Mouse (Mus musculus): ENCODE data around the gene Inha. TPM values are rescaled to one million over a fixed set of nuclear protein-coding genes. Genes with fewer than 3 reads are reported as not detected.

The Inha gene
- polyA plus RNA-seq, 1 experiment from 2014 or later, result 9.9 TPM

DNA sequence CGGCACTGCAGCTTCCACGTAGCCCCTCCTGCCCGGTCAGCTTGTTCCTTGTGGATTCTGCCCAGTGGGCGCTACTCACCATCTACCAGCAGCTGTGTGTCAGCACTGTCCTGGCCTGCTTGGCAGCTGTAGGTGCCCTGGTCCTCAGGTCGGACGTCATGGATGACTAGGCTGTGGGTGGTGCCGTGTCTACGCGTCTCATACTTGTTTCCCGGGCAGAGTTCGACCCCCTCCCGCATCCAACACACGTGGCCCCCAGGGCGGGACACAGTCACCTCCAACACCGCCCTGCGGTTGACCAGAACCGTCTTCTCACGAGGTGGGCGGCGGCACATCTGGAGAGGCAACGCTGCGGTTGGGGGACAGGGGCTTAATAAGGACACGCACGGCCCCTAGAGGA lies 20.3 kb upstream of the Inha start:
- no peaks in the 10 kb centered on the region for H3K9me3 ChIP-seq (ENCODE audit: control insufficient read depth, low read length)
- H3K4me2 ChIP-seq (replicated peaks), result peak overlapping the region; percentile 78
- H3K27ac ChIP-seq, result no peak overlapping the region
- DNase-seq (ENCODE audit: low spot score) (no peak), ATAC-seq (ENCODE audit: low FRiP score) (no peak)
- 9% methylated on average over 24 of the region's 24 CpGs for WGBS
- no peak overlapping the region for H3K9ac ChIP-seq
- peaks cover 58% of the 10 kb centered on the region for H3K27me3 ChIP-seq (ENCODE audit: control insufficient read depth, insufficient read depth, low read length)
- peaks cover 48% of the 10 kb centered on the region for H3K36me3 ChIP-seq (replicated peaks; ENCODE audit: control insufficient read depth, insufficient read depth)
- H3K4me3 ChIP-seq (replicated peaks; ENCODE audit: low read length), result 0 out of 2 replicates have a peak overlapping the region, but pooled peaks have one; percentile 43
- H3K4me1 ChIP-seq (replicated peaks; ENCODE audit: control insufficient read depth, insufficient read depth, low read length), result peaks cover 11% of the 10 kb centered on the region

DNA sequence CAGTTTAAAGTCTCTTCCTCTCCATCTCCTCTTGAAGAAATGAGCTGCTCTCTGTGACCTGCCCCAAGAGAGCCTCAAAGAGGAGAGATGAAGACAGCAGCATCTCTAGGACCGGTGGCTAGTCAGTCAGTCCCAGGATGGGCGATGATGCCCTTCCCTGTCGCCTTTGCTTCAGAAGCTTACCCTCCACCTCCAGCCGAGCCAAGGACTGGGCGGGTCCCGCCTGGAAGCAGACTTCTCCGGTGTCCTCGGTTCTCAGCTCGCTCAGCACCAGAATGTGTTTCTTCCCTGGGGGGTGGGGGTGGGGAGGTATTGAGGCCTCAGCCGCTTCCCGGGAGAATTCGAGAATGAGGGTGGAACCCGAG lies 19.9 kb upstream of the Inha start:
- Histone ChIP-seq H3K9ac (peak overlapping the region; percentile 46), H3K4me1 (replicated peaks; ENCODE audit: control insufficient read depth, insufficient read depth, low read length) (peaks cover 10% of the 10 kb centered on the region), H3K27me3 (ENCODE audit: control insufficient read depth, insufficient read depth, low read length) (peaks cover 58% of the 10 kb centered on the region), H3K27ac (no peak overlapping the region), H3K4me2 (replicated peaks) (peak overlapping the region; percentile 78), H3K4me3 (replicated peaks; ENCODE audit: low read length) (peak overlapping the region; percentile 43), H3K36me3 (replicated peaks; ENCODE audit: control insufficient read depth, insufficient read depth) (peaks cover 52% of the 10 kb centered on the region), H3K9me3 (ENCODE audit: control insufficient read depth, low read length) (no peaks in the 10 kb centered on the region)
- ATAC-seq (ENCODE audit: low FRiP score) (no peak), DNase-seq (ENCODE audit: low spot score) (no peak)
- WGBS, result 1% methylated on average over 13 of the region's 13 CpGs

DNA sequence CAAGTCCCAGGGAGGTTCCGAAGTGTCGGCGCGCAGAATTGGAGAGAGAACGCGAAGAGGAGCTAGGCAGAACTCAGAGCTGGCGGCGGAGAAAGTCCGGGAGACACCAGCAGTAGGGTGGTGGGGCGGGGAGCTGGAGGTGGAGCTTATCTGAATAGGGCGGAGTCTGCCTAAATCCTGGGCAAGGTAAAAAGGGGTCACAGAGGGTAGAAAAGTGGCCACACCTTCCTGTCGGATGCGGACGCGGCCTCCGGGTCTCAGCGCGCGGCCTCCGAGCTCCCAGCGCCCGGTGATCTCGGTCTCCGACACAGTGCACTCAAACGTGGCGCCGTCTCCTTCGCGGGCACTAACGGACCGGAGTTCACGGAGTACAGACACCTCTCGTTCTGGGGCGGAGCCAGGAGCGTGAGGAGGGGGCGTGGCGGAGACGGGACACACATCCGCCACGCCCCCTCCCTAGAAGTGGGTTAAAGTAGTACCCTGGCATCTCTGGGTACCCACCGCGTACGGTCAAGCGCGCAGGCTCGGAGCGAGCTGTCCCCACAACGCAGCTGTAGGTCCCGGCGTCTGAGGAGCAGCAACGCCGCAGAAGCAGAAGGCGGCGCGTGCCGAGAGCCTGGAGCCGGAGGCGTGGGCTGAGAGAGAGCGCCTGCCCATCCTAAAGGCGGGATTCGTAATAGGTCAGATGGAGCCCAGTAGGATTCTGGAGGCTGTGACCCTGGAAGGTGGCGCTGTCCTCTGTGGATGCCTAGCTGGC lies 19.3 kb upstream of the Inha start:
- peak overlapping the region; percentile 43 for H3K4me3 ChIP-seq (replicated peaks; ENCODE audit: low read length)
- no peaks in the 10 kb centered on the region for H3K9me3 ChIP-seq (ENCODE audit: control insufficient read depth, low read length)
- no peak overlapping the region for H3K27ac ChIP-seq
- peak; percentile 56 for ATAC-seq (ENCODE audit: low FRiP score)
- H3K9ac ChIP-seq, result peak overlapping the region; percentile 46
- H3K4me1 ChIP-seq (replicated peaks; ENCODE audit: control insufficient read depth, insufficient read depth, low read length), result peaks cover 10% of the 10 kb centered on the region
- peak; percentile 59 for DNase-seq (ENCODE audit: low spot score)
- H3K4me2 ChIP-seq (replicated peaks), result peak overlapping the region; percentile 78
- H3K36me3 ChIP-seq (replicated peaks; ENCODE audit: control insufficient read depth, insufficient read depth), result peaks cover 54% of the 10 kb centered on the region
- WGBS, result under 1% methylated on average over 55 of the region's 62 CpGs
- peaks cover 61% of the 10 kb centered on the region for H3K27me3 ChIP-seq (ENCODE audit: control insufficient read depth, insufficient read depth, low read length)

DNA sequence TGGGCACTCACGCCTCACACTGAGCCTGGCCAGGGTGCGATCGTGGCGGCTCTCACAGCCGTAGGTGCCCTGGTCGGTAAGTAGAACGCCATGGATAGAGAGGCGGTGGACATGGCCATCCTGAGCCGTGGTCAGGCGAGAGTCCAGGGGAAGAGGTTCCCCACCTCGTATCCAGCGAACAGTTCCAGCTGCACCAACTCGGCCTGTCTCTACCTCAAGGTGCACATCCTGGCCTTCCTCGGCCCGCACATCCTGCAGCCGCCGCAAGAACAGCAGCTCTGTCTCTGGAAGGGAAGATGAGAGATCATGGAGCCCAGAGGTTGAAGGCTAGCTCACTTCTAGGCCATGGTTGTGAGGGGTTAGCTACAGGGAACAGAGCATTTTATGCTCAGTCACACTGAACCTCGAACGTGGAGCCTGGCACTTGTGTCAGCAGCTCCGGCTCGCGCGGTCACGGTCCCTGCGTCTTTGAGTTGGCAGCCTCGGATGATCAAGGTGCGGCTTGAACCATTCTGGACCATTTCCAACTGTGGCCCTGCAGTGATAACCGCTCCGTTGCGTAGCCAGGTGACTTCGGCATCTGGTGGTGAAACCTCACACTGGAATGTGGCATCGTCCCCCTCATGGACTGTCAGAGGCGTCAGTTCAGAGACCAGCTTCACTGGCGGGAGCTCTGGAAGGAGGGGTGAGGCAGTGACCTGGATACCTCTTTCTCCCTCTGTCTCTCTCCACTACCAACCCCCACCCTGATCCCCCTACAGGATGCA lies 15.9 kb upstream of the Inha start:
- Histone ChIP-seq H3K27me3 (ENCODE audit: control insufficient read depth, insufficient read depth, low read length) (peaks cover 41% of the 10 kb centered on the region), H3K9ac (no peak overlapping the region)
- ATAC-seq (ENCODE audit: low FRiP score), result no peak

DNA sequence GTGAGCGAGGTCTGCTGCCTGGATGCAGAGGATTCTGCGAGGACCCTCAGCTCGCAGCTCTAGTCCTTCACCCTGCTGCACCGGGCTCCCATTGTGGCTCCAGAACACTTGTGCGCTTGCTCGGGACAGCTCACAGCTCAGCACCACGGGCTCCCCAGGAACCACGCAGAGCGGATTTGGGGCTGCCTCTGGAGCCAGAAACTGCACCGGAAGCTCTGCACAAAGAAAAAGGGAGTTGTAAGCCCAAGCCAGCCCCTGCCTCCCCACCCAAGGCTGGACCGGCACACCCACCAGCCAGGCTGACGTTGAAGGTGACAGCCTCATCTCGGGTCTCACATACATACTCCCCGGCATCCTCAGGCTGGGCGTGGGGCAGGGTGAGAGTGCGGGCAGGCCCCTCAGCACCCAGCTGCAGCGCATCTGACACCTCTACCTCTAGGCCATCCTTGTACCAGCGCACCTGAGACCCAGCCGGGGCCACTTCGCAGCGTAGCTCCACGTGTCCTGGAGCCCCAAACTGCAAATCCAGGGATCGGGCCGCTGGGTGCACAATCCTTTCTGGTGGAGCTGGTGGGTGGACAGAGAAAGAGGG lies 14.2 kb upstream of the Inha start:
- DNase-seq (ENCODE audit: low spot score) (no peak), ATAC-seq (ENCODE audit: low FRiP score) (no peak)
- no peak overlapping the region for H3K4me3 ChIP-seq (replicated peaks; ENCODE audit: low read length)
- 35% methylated on average over 24 of the region's 24 CpGs for WGBS
- peaks cover 7% of the 10 kb centered on the region for H3K4me1 ChIP-seq (replicated peaks; ENCODE audit: control insufficient read depth, insufficient read depth, low read length)
- no peak overlapping the region for H3K9ac ChIP-seq
- peaks cover 31% of the 10 kb centered on the region for H3K36me3 ChIP-seq (replicated peaks; ENCODE audit: control insufficient read depth, insufficient read depth)
- H3K27ac ChIP-seq, result no peak overlapping the region
- H3K9me3 ChIP-seq (ENCODE audit: control insufficient read depth, low read length), result no peaks in the 10 kb centered on the region
- H3K27me3 ChIP-seq (ENCODE audit: control insufficient read depth, insufficient read depth, low read length), result peaks cover 26% of the 10 kb centered on the region
- no peak overlapping the region for H3K4me2 ChIP-seq (replicated peaks)

More for the DNA sequence above, 15.9 kb upstream of the Inha start:
- no peak for DNase-seq (ENCODE audit: low spot score)
- Histone ChIP-seq H3K4me2 (replicated peaks) (no peak overlapping the region), H3K27ac (no peak overlapping the region), H3K36me3 (replicated peaks; ENCODE audit: control insufficient read depth, insufficient read depth) (peaks cover 26% of the 10 kb centered on the region; the same call in 1 of the 2 replicates), H3K9me3 (ENCODE audit: control insufficient read depth, low read length) (no peaks in the 10 kb centered on the region), H3K4me3 (replicated peaks; ENCODE audit: low read length) (no peak overlapping the region), H3K4me1 (replicated peaks; ENCODE audit: control insufficient read depth, insufficient read depth, low read length) (peaks cover 10% of the 10 kb centered on the region)
- 86% methylated on average over 34 of the region's 34 CpGs for WGBS

DNA sequence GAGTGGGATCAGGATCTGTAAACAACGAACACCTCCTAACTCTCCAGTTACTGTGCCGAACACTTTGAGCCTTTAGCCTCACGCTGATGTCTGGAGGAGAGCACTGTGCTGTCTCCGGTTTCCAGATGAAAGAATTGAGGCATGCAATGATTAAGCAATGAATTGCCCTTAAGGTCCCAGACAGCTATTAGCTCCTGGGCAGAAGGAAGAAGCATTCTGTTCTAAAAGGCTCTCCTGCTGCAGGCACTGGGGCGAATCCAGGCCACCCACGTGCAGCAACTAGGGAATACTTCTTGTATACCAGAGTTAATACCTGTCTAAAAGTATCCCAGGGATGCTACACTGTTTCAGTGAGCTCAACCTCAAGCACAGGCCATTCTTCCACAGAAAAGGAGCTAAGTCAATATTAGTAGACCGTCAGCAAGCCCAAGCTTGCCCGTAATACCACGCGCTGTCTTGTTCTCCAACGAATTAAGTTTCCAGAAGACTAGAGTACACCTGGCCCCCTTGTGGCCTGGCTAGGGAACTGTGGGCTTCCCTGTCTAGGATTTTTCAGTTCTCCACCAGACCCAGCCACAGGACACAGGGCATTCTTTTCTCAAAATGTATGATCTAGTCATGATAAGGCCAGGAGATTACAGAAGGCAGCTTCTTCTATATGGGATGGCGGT lies 11.9 kb upstream of the Inha start:
- H3K9me3 ChIP-seq (ENCODE audit: control insufficient read depth, low read length), result no peaks in the 10 kb centered on the region
- no peak overlapping the region for H3K4me2 ChIP-seq (replicated peaks)
- no peak overlapping the region for H3K4me3 ChIP-seq (replicated peaks; ENCODE audit: low read length)
- no peak overlapping the region for H3K9ac ChIP-seq
- no peak for DNase-seq (ENCODE audit: low spot score)
- H3K36me3 ChIP-seq (replicated peaks; ENCODE audit: control insufficient read depth, insufficient read depth), result peaks cover 55% of the 10 kb centered on the region
- H3K4me1 ChIP-seq (replicated peaks; ENCODE audit: control insufficient read depth, insufficient read depth, low read length), result no peaks in the 10 kb centered on the region
- H3K27me3 ChIP-seq (ENCODE audit: control insufficient read depth, insufficient read depth, low read length), result peaks cover 6% of the 10 kb centered on the region; the same call in 1 of the 2 replicates
- 46% methylated on average over 12 of the region's 12 CpGs for WGBS
- no peak overlapping the region for H3K27ac ChIP-seq
- no peak for ATAC-seq (ENCODE audit: low FRiP score)

DNA sequence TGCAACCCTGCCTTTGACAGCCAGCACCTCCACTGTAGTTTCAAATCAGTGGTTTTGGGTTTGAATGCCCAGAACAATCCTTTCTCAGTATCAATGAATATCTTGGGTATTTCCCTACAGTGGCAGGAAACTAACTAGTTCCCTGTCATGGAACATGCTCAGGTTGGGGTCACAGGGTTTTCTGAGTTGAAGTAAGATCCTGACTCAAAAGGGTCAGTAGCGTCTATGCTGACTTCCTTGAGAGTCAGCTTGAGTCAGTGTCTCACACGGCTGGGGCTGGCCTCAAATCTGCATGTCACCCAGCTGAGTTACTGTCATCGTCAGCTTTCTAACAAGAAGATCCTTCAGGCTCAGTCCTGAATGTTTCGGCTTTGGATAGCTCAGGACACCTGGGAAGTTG lies 8.0 kb upstream of the Inha start:
- 93% methylated on average over 4 of the region's 4 CpGs for WGBS
- Histone ChIP-seq H3K4me3 (replicated peaks; ENCODE audit: low read length) (no peak overlapping the region), H3K9ac (no peak overlapping the region), H3K27me3 (ENCODE audit: control insufficient read depth, insufficient read depth, low read length) (0 out of 2 replicates have a peak, but pooled peaks cover 5% of the 10 kb centered on the region), H3K9me3 (ENCODE audit: control insufficient read depth, low read length) (no peaks in the 10 kb centered on the region), H3K27ac (no peak overlapping the region), H3K4me1 (replicated peaks; ENCODE audit: control insufficient read depth, insufficient read depth, low read length) (0 out of 2 replicates have a peak, but pooled peaks cover under 1% of the 10 kb centered on the region), H3K4me2 (replicated peaks) (no peak overlapping the region), H3K36me3 (replicated peaks; ENCODE audit: control insufficient read depth, insufficient read depth) (peaks cover 47% of the 10 kb centered on the region)
- DNase-seq (ENCODE audit: low spot score) (no peak), ATAC-seq (ENCODE audit: low FRiP score) (no peak)

DNA sequence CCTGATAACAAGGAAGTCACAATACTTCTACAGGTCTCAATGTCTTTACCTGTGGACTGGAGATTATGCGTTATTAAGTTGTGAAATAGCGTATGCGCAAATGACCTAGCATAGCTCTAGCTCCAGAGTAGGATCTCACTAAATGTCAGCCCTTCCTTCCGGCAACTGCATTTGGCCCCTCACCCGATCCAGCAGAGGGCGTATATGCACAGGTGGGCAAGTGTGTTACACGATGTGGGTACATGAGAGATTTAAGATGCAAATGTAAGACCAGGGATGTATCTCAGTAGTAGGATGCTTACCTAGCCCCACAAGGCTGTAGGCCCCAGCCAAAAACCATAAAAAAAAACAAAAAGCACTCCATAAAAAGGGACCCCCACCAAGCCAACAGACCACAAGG lies 7.4 kb upstream of the Inha start:
- Histone ChIP-seq H3K4me3 (replicated peaks; ENCODE audit: low read length) (no peak overlapping the region), H3K36me3 (replicated peaks; ENCODE audit: control insufficient read depth, insufficient read depth) (peaks cover 47% of the 10 kb centered on the region), H3K27ac (no peak overlapping the region), H3K4me2 (replicated peaks) (no peak overlapping the region), H3K27me3 (ENCODE audit: control insufficient read depth, insufficient read depth, low read length) (0 out of 2 replicates have a peak, but pooled peaks cover 5% of the 10 kb centered on the region), H3K9ac (no peak overlapping the region), H3K9me3 (ENCODE audit: control insufficient read depth, low read length) (no peaks in the 10 kb centered on the region), H3K4me1 (replicated peaks; ENCODE audit: control insufficient read depth, insufficient read depth, low read length) (peaks cover 6% of the 10 kb centered on the region)
- DNase-seq (ENCODE audit: low spot score) (no peak), ATAC-seq (ENCODE audit: low FRiP score) (no peak)
- 85% methylated on average over 7 of the region's 7 CpGs for WGBS

DNA sequence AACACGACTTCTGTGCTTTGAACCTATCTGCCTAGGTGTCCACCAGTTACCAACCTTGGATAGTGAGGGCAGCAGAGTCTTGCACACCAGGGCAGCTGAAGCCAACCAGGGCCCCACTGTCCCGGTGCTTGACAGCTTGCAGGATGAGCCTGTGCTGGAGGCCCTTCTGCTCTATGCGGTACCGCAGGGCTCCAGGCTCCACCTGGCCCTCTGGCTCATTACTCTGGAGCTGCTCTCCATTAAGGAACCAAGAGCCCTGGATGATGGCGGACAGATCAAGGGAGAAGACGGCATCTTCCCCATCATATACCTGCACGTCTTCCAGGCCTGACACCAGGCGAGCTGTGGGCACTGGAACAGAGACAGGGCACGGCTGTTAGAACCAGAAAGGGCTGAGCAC lies 5.0 kb upstream of the Inha start:
- H3K4me1 ChIP-seq (replicated peaks; ENCODE audit: control insufficient read depth, insufficient read depth, low read length), result peaks cover 19% of the 10 kb centered on the region
- H3K9me3 ChIP-seq (ENCODE audit: control insufficient read depth, low read length), result no peaks in the 10 kb centered on the region
- no peak overlapping the region for H3K9ac ChIP-seq
- H3K27ac ChIP-seq, result no peak overlapping the region
- WGBS, result 97% methylated on average over 9 of the region's 9 CpGs
- ATAC-seq (ENCODE audit: low FRiP score) (no peak), DNase-seq (ENCODE audit: low spot score) (no peak)
- no peak overlapping the region for H3K4me2 ChIP-seq (replicated peaks)
- peaks cover 41% of the 10 kb centered on the region for H3K36me3 ChIP-seq (replicated peaks; ENCODE audit: control insufficient read depth, insufficient read depth)
- 0 out of 2 replicates have a peak, but pooled peaks cover 5% of the 10 kb centered on the region for H3K27me3 ChIP-seq (ENCODE audit: control insufficient read depth, insufficient read depth, low read length)
- no peak overlapping the region for H3K4me3 ChIP-seq (replicated peaks; ENCODE audit: low read length)

Data from hindbrain, embryonic 14.5 days (tissue).